Mouse (Mus musculus) thymus, adult 2 months (tissue): ENCODE data around the gene Rph3al.

Experiments
- CTCF ChIP-seq: fragments of 200-500 bp; IDR thresholded peaks from 2 replicates; pipeline ENCODE4 v1.5.1; 2012; ENCODE audit warnings: mild to moderate bottlenecking, control low read depth, low read length, moderate library complexity, borderline replicate concordance; ENCODE audit not compliant: control insufficient read depth, poor library complexity, insufficient read depth; ENCODE audit errors: extremely low read depth
- POLR2A ChIP-seq: fragments of 200-500 bp; IDR thresholded peaks from 2 replicates; pipeline ENCODE4 v1.6.1; 2012; ENCODE audit warnings: mild to moderate bottlenecking, low read length, control low read depth, moderate library complexity; ENCODE audit not compliant: control insufficient read depth, poor library complexity, insufficient read depth; ENCODE audit errors: extremely low read depth

- TF ChIP-seq CTCF (no peak), POLR2A (no peak)
Observed at GRCm38 (mm10) chr11:75853067-75853636, 85.1 kb downstream of the Rph3al start.
